Mouse (Mus musculus) myocyte (in vitro differentiated cells): ENCODE measurements around the gene Foxl1. TPM values are rescaled to one million over a fixed set of nuclear protein-coding genes. Genes with fewer than 3 reads are reported as not detected.
A peak's percentile ranks its signal among the peaks of the same experiment; 100 is the strongest.

Experiments used
- H3K27me3 ChIP-seq: one replicate; pipeline ENCODE4 v1.6.1; 2011; ENCODE audit not compliant: control insufficient read depth, insufficient read depth, insufficient read length
- H3K36me3 ChIP-seq: one replicate; pipeline ENCODE4 v1.6.1; 2011; ENCODE audit not compliant: control insufficient read depth, insufficient read depth
- H3K4me2 ChIP-seq: one replicate; pipeline ENCODE4 v1.6.1; 2011; ENCODE audit warnings: low read depth, control low read depth
- H3K4me3 ChIP-seq: one replicate; pipeline ENCODE4 v1.5.1; 2011; ENCODE audit warnings: mild to moderate bottlenecking, control low read depth, moderate library complexity
- H3K79me2 ChIP-seq: one replicate; pipeline ENCODE4 v1.6.1; 2011; ENCODE audit not compliant: control insufficient read depth, insufficient read depth
- H3ac ChIP-seq: one replicate; pipeline ENCODE4 v1.6.1; 2011; ENCODE audit not compliant: control insufficient read depth, insufficient read length
- CEBPB ChIP-seq: IDR thresholded peaks from 2 replicates; pipeline ENCODE4 v1.6.1; 2011; ENCODE audit warnings: mild to moderate bottlenecking, moderate library complexity; ENCODE audit not compliant: poor library complexity, insufficient read depth, severe bottlenecking
- E2F4 ChIP-seq: IDR thresholded peaks from one replicate; pipeline ENCODE4 v1.6.1; 2011; ENCODE audit warnings: mild to moderate bottlenecking, control low read depth, moderate library complexity; ENCODE audit not compliant: insufficient read depth
- MAX ChIP-seq: IDR thresholded peaks from one replicate; pipeline ENCODE4 v1.6.1; 2011; ENCODE audit warnings: low read depth, mild to moderate bottlenecking, control low read depth
- MYOD1 ChIP-seq, 3 experiments: IDR thresholded peaks; one replicate each; pipeline ENCODE4 v1.6.1; 2011; ENCODE audit warnings: control low read depth in 2 of 3, low read depth in 2 of 3, mild to moderate bottlenecking in 2 of 3, moderate library complexity in 1 of 3; ENCODE audit not compliant: insufficient read length in 2 of 3, control insufficient read depth in 1 of 3
- MYOG ChIP-seq, 3 experiments: IDR thresholded peaks; one replicate each; pipeline ENCODE4 v1.6.1; 2011; ENCODE audit warnings: control low read depth in 2 of 3, low read depth in 2 of 3, mild to moderate bottlenecking in 2 of 3; ENCODE audit not compliant: insufficient read length in 2 of 3, control insufficient read depth in 1 of 3, insufficient read depth in 1 of 3
- POLR2A ChIP-seq: IDR thresholded peaks from one replicate; pipeline ENCODE4 v1.6.1; 2011; ENCODE audit warnings: low read depth, mild to moderate bottlenecking, control low read depth, moderate library complexity; ENCODE audit not compliant: insufficient read length
- POLR2AphosphoS2 ChIP-seq: IDR thresholded peaks from one replicate; pipeline ENCODE4 v1.6.1; 2011; ENCODE audit warnings: low read depth, control low read depth; ENCODE audit not compliant: insufficient read length
- REST ChIP-seq: IDR thresholded peaks from one replicate; pipeline ENCODE4 v1.6.1; 2011; ENCODE audit warnings: mild to moderate bottlenecking, control low read depth, moderate library complexity; ENCODE audit not compliant: insufficient read depth, insufficient read length
- SRF ChIP-seq: IDR thresholded peaks from one replicate; pipeline ENCODE4 v1.6.1; 2011; ENCODE audit warnings: low read depth; ENCODE audit not compliant: control insufficient read depth, insufficient read length
- TCF12 ChIP-seq: IDR thresholded peaks from one replicate; pipeline ENCODE4 v1.6.1; 2011; ENCODE audit warnings: mild to moderate bottlenecking, control low read depth; ENCODE audit not compliant: poor library complexity, insufficient read depth, severe bottlenecking
- TCF3 ChIP-seq: IDR thresholded peaks from one replicate; pipeline ENCODE4 v1.6.1; 2011; ENCODE audit warnings: low read depth, control low read depth; ENCODE audit not compliant: insufficient read length
- USF1 ChIP-seq: IDR thresholded peaks from one replicate; pipeline ENCODE4 v1.6.1; 2011; ENCODE audit warnings: low read depth, mild to moderate bottlenecking, control low read depth, moderate library complexity
- polyA plus RNA-seq: library from polyadenylated mRNA; unstranded; fragments of >200 nt; fragmentation: generic; extraction: Trizol; gene quantifications from one replicate; pipeline ENCODE4 v1.2.1, GENCODE M21; 2012; ENCODE audit warnings: missing spikeins

The Foxl1 gene
- polyA plus RNA-seq, 1 experiment, result 2.6 TPM

- no peaks in the 10 kb centered on the region for H3K36me3 ChIP-seq
- peaks cover 89% of the 10 kb centered on the region for H3K27me3 ChIP-seq
- no peak overlapping the region for H3K4me3 ChIP-seq
- TF ChIP-seq E2F4 (no peak), POLR2A (no peak), CEBPB (no peak), MYOG (IDR thresholded peaks at IDR 0.05; ENCODE audit: control insufficient read depth in 1 of 3, insufficient read depth in 1 of 3, insufficient read length in 2 of 3, low read depth in 2 of 3) (no peak), SRF (no peak), REST (no peak), POLR2AphosphoS2 (no peak), TCF12 (no peak), TCF3 (no peak), MAX (no peak), MYOD1 (IDR thresholded peaks at IDR 0.05; ENCODE audit: control insufficient read depth in 1 of 3, insufficient read length in 2 of 3, low read depth in 2 of 3) (no peak), USF1 (no peak)
- no peak overlapping the region for H3ac ChIP-seq
- no peaks in the 10 kb centered on the region for H3K79me2 ChIP-seq
- no peak overlapping the region for H3K4me2 ChIP-seq
These were observed 47.2 kb upstream of the Foxl1 start for GRCm38 (mm10) chr8:121080361-121081090.

GRCm38 (mm10) chr8:121081398-121081797 lies 46.3 kb upstream of the Foxl1 start:
- Histone ChIP-seq H3K4me3 (no peak overlapping the region), H3K79me2 (no peaks in the 10 kb centered on the region), H3K36me3 (no peaks in the 10 kb centered on the region), H3K27me3 (peaks cover 89% of the 10 kb centered on the region), H3K4me2 (no peak overlapping the region), H3ac (no peak overlapping the region)
- TF ChIP-seq TCF12, result no peak
- TF ChIP-seq MYOD1 (IDR thresholded peaks at IDR 0.05; ENCODE audit: control insufficient read depth in 1 of 3, insufficient read length in 2 of 3, low read depth in 2 of 3), result no peak
- TF ChIP-seq MYOG (IDR thresholded peaks at IDR 0.05; ENCODE audit: control insufficient read depth in 1 of 3, insufficient read depth in 1 of 3, insufficient read length in 2 of 3, low read depth in 2 of 3), result no peak
- TF ChIP-seq TCF3, result no peak
- no peak for TF ChIP-seq POLR2A
- TF ChIP-seq SRF, result no peak
- TF ChIP-seq CEBPB, result no peak
- no peak for TF ChIP-seq E2F4
- no peak for TF ChIP-seq USF1
- TF ChIP-seq POLR2AphosphoS2, result no peak
- TF ChIP-seq MAX, result no peak
- no peak for TF ChIP-seq REST

DNA sequence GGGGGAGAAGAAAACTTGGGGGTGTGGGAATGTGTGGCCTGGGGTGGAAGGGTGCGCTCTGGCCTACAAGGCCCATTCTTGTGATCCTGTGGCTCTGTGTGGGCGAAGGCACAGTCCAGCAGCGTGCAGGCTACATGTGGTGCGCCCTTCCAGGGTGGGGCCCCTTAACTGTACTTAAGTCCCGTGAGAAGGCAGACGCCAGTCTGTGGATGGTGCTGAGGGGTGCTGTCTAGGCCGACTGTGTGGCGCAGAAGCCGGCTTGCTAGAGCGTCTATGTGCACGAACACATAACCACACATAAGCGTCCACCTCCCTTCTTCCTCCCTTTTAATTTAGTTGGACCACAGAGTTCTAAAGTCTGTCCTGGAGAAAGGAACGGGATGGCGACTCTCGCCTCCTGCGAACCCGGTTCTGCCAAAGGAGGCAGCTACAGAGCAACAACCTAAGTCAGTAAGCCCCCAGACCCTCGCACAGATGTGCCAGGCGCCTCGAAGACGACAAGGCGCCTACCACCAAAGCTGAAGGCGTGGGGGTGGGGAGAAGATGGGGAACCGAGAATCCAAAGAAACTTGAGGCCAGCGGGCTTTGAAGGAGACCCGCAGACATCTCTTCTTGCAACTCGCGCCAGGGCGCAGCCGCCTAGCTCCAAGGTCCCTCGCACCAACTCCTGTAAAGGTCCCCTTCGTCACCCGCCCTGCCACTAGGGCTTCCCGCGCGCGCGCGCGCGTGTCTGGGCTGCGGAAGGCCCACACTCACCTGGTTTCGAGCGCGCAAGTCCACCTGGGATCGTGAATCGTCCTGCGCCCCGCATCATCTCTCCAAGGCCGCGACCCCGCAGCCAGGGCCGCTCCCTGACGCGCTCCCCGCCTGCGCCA lies 45.3 kb upstream of the Foxl1 start:
- no peaks in the 10 kb centered on the region for H3K79me2 ChIP-seq
- H3K27me3 ChIP-seq, result peaks cover 89% of the 10 kb centered on the region
- no peak overlapping the region for H3K4me2 ChIP-seq
- H3K4me3 ChIP-seq, result no peak overlapping the region
- no peak overlapping the region for H3ac ChIP-seq
- H3K36me3 ChIP-seq, result no peaks in the 10 kb centered on the region
- TF ChIP-seq SRF (no peak), TCF12 (no peak), POLR2AphosphoS2 (no peak), MYOG (IDR thresholded peaks at IDR 0.05; ENCODE audit: control insufficient read depth in 1 of 3, insufficient read depth in 1 of 3, insufficient read length in 2 of 3, low read depth in 2 of 3) (no peak), USF1 (no peak), MAX (no peak), TCF3 (no peak), POLR2A (no peak), MYOD1 (IDR thresholded peaks at IDR 0.05; ENCODE audit: control insufficient read depth in 1 of 3, insufficient read length in 2 of 3, low read depth in 2 of 3) (no peak), E2F4 (no peak), CEBPB (no peak), REST (no peak)

DNA sequence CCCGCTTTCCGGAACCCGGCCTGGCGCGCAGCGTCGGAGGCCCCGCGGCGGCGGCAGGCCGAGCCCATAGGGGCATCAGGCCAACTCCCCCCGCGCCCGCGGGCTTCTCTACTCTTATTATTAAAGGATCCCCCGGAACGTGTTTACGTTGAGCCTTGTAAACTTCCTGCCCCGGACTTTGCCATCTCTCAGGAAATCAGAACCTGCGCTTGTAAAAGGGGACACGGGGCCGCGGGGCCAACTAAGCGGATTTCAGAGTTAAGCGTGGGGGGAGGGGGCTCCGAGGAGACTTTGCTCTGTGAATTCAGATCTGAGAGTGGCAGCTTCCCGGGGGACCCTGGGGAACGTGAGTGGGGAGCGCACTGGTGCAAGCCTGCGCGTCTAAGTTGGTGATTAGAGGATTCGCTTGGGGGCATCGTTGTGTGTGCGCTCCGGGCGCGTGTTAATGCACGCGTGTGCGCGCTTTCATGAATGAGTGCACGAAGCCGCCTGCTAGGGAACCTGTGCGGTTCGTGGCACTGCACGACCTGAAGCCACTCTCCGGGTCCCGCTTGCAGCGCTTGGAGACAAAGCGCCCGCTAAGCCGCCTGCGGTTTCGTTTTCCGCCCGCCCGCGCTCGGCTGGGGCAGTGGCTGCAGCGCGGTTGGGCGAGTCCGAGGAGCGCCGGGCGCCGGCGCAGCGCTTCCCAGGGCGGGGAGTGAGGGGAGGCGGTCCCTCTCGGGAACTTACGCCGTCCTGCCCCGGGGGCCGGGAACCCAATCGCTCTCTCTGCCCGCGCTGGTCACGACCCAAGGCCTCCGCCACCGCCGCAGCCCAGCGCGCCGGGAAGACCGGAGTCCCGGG lies 44.4 kb upstream of the Foxl1 start:
- Histone ChIP-seq H3ac (no peak overlapping the region), H3K4me2 (peak overlapping the region; percentile 65), H3K79me2 (no peaks in the 10 kb centered on the region), H3K27me3 (peaks cover 86% of the 10 kb centered on the region), H3K4me3 (no peak overlapping the region), H3K36me3 (no peaks in the 10 kb centered on the region)
- no peak for TF ChIP-seq USF1
- no peak for TF ChIP-seq CEBPB
- no peak for TF ChIP-seq REST
- TF ChIP-seq TCF3, result no peak
- TF ChIP-seq POLR2AphosphoS2, result no peak
- TF ChIP-seq E2F4, result no peak
- TF ChIP-seq MAX, result no peak
- no peak for TF ChIP-seq SRF
- no peak for TF ChIP-seq TCF12
- TF ChIP-seq MYOG (IDR thresholded peaks at IDR 0.05; ENCODE audit: control insufficient read depth in 1 of 3, insufficient read depth in 1 of 3, insufficient read length in 2 of 3, low read depth in 2 of 3), result no peak
